Mouse (Mus musculus) gastrocnemius, postnatal 4 days (tissue): ENCODE data around the gene Ppp1r26. TPM values are rescaled to one million over a fixed set of nuclear protein-coding genes. Genes with fewer than 3 reads are reported as not detected.

Source experiments
- DNase-seq, 2 experiments: peaks; one replicate each; pipeline ENCODE4 v3.0.0; 2021 to 2022; ENCODE audit warnings: low spot score in 2 of 2, mixed read lengths in 2 of 2
- total RNA-seq, 2 experiments: library from RNA; stranded (reverse); gene quantifications; 2 replicates each; pipeline ENCODE4 v1.2.3; 2021

The Ppp1r26 gene
- total RNA-seq, 2 experiments from 2014 or later: 5.7 to 7.9 TPM

DNA sequence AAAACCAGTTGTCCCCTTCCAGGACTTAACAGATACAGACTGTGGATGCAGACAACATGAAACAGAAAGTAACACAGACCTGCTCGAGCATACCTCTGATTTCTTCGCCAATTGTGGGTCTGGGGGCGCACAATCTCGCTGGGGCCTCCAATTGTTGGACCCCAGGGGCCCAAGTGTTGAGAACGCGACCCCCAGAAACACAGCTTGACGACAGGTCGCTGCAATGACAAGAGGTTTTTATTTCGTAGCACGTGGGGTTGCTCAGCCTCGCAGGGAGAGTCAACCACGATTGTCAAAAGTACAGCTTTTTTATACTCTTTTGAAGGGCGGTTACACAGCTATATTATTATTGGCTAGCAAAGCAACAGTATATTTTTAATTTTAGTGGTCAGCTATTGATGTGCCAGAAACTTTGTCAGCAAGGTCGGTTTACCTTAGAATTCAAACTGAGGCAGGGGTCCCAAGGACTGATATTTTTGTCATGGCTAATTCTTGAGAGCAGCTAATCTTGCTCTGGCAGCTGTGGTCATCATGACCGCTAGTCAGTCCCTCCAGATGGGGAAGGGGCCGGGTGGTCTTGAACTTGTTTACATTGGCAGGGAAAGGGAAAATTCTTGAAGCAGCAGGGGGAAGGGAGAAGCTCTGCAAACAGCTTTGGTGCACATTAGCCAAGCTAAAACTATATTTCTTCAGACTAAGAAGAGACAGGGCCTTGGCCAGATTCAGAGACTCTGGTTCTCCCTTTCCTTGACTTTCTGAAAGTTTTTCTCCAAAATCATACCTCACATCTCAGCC, 49.4 kb downstream of the Ppp1r26 start:
- DNase-seq: no peak

GRCm38 (mm10) chr2:28496671-28497070, 50.1 kb downstream of the Ppp1r26 start, which contains the start of gene Gbgt1:
Gene Gbgt1, plus strand, starts transcription at chr2:28496891.
- no peak for DNase-seq

DNA sequence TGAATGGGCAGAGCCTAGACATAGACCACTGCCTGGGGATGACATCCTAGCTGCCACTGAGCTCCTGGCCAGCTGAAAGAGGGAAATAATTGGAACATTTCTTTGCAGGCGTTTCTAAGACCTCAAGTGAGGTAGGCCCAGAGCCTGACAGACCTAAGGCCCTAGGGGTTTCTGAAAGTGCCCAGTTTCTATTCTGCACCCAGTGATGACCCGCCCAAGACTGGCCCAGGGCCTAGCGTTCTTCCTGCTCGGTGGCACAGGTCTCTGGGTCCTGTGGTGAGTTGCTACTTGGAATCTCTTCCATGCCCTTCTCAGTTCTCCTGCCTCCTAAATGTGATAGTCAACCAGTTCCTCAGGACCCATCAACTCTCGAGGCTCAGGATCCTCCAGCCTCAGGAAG, 51.0 kb downstream of the Ppp1r26 start:
- no peak for DNase-seq

DNA sequence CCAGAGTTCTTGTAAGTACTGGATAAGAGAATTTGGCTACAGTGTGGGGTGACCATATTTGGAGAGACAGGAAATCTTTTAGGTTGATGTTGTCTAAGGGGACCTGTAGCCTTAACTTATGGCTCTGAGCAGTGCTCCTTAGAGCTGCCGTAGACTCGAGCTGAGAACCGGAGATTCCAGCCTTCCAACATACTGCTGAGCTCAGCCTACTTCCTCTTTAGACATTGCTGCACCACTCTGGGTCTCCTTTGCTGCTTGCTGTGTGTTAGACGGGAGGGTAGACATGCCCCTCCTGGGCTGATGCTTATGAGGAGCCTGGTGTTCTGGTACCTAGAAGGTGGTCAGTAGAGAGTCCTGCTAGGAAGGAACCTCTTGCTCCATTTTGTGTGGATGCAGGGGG, 51.8 kb downstream of the Ppp1r26 start:
- DNase-seq: no peak

DNA sequence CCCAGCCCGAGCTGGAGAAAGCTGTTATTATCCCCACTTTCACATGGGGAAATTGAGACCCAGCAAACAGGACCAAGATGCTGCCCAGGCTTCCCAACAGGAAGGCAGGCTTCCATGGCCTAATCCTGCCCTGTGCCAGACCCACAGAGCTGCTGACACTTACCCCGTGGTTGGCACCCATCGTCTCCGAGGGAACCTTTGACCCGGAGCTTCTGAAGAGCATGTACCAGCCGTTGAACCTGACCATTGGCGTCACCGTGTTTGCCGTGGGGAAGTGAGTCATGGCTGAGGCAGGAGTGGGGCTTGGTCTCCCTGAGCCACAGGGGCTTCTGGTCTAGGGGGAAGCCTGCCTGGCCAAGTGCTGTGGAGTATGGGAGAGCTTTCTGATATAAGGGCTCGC, 56.4 kb downstream of the Ppp1r26 start:
- DNase-seq: no peak

- no peak for DNase-seq
Observed at GRCm38 (mm10) chr2:28504676-28505075, 58.1 kb downstream of the Ppp1r26 start.

Other genes with a start within 250 kb of the Ppp1r26 start
- under 1 TPM in 1 of 2 experiments, not detected in 1; 0.44 TPM for gene 1700007K13Rik, start 19.5 kb downstream of the Ppp1r26 start, total RNA-seq
- 10 to 100 TPM; 35.6 to 39.2 TPM for gene Mrps2, start 21.3 kb downstream of the Ppp1r26 start, total RNA-seq
- 1 to 10 TPM; 3.0 to 5.1 TPM for gene Gbgt1, start 50.1 kb downstream of the Ppp1r26 start, total RNA-seq
- gene Gm10134, start 59.3 kb downstream of the Ppp1r26 start, total RNA-seq: 1 to 10 TPM; 1.7 to 2.7 TPM
- gene Ralgds, start 66.3 kb downstream of the Ppp1r26 start, total RNA-seq: 10 to 100 TPM; 68.2 to 79.3 TPM
- not detected for gene Cel, start 116.6 kb downstream of the Ppp1r26 start, total RNA-seq
- gene Gtf3c5, start 137.0 kb downstream of the Ppp1r26 start, total RNA-seq: 10 to 100 TPM; 14.8 TPM
- gene Gfi1b, start 175.2 kb downstream of the Ppp1r26 start, total RNA-seq: under 1 TPM in 1 of 2 experiments, not detected in 1; 0.60 TPM
- gene Tsc1, start 194.4 kb downstream of the Ppp1r26 start, total RNA-seq: 10 to 100 TPM; 21.9 to 22.3 TPM